Mouse (Mus musculus): ENCODE measurements around the gene Vmn1r55.
A peak's percentile ranks its signal among the peaks of the same experiment; 100 is the strongest.
"Not testable (repeated sequence)": the region's sequence is repeated elsewhere in the genome, so short reads cannot be mapped to it uniquely, and the experiment has no call there.

Gene Vmn1r55

DNA sequence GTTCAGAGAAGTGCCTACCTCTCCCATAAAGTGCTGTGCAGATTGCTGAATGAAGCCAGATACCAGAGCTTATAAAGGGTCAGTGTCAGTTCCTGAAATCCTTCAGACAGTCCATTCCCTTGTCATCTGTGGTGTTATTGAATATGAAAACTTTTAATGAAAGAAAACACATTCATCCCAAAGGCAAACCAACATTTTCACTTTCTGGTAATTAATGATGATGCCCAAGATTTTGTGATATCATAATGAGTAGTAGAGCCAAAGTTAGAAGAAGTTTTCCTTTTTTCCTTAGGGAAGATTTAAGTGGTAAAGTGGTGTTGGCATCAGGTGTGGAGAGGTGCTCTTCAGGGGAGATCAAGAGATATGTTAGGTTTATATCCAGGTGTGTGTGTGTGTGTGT, at the start of gene Vmn1r55:
TSS of gene Vmn1r55 (minus strand) at position 101 of the 400 bp plus-strand sequence.
- not testable (repeated sequence) for DNase-seq (ENCODE audit: low spot score in 2 of 2)

GRCm38 (mm10) chr7:5196647-5197046, 47.2 kb upstream of the Vmn1r55 start, which contains the start of gene Vmn1r56:
Gene Vmn1r56 (minus strand): TSS chr7:5196747.
- DNase-seq (ENCODE audit: low spot score in 2 of 2), result not testable (repeated sequence)

- peak; percentile 7 to 64 for DNase-seq (ENCODE audit: low spot score in 2 of 2)
Observed at GRCm38 (mm10) chr7:5125549-5126406, 23.7 kb downstream of the Vmn1r55 start, which contains the start of gene Rasl2-9. Gene Rasl2-9 (minus strand): TSS chr7:5125950.

DNA sequence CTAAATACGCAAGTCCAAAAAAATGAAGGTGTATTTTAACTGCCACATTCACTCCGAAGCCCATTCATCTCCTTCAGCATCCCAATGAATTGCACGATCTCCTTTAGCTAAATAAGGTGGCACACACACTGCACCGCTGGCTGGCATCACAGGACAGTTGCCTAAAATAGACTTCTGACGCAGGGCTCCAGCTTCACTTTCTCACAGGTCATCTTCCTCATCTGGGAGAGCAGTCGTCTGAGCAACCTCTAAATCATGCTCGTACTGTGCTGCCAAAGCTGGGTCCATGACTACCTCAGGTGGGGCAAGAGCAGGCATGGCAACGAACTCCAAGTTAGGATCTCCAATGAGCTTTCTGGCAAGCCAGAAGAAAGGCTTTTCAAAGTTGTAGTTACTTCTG, 24.4 kb downstream of the Vmn1r55 start:
- DNase-seq (ENCODE audit: low spot score in 2 of 2), result no peak

DNA sequence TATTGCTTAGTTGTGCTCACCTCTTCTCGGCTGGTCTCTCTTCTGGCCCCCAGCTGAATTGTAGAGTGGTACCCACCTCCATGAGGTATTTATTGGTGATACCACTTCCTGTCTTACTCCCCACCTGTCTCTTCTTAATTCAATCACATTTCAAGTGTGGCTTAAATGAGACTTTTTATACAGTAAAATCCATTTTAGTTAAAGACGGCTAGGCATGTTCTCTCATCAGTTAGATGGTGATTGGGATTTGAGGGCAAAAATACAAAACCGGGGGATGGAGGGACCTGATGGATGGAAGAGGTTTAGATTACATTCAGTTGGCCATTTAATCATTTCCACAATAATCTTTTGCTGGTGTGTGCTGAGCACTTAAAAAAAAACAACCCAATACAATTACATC, 32.6 kb downstream of the Vmn1r55 start, which contains the start of gene Rfpl4:
TSS of gene Rfpl4 (minus strand) at position 101 of the 400 bp plus-strand sequence.
- no peak for DNase-seq (ENCODE audit: low spot score in 2 of 2)

DNA sequence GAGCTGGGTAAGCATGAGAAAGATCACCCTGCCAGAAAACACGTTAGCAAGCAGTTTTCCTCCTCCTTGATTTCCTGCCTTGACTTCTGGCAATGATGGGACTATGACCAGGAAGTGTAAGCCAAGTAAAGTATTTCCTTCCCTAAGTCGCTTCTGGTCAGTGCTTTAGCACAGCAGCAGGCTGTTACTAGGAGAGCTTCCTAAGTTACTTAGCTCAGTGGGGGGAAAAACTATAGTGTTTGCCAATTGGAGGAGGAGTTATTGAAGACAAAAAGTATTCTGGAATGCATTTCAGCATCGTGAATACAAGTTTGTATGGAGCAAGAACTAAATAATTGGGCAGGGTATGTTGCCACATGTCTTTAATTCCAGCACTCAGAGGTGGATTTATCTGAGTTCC, 36.8 kb downstream of the Vmn1r55 start:
- no peak for DNase-seq (ENCODE audit: low spot score in 2 of 2)

DNA sequence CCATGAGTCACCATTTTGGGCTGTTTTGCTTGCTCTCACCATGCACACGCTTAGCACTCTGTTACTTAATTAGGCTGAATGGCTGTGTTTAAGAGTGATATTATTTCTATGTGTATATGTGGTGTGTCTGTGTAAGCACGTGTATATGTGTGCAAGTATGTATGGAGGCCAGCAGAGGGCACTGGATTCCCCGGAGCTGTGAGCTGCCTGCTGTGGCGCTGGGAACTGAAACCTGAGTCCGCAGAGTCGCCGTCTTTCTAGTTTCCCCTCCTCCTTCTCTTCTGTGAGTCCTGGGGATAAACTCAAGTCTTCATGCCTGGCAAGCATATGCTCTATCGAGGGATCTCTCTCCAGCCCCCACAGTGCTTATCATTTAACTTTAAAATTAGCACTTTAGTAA, 40.2 kb downstream of the Vmn1r55 start:
- no peak for DNase-seq (ENCODE audit: low spot score in 2 of 2)

DNA sequence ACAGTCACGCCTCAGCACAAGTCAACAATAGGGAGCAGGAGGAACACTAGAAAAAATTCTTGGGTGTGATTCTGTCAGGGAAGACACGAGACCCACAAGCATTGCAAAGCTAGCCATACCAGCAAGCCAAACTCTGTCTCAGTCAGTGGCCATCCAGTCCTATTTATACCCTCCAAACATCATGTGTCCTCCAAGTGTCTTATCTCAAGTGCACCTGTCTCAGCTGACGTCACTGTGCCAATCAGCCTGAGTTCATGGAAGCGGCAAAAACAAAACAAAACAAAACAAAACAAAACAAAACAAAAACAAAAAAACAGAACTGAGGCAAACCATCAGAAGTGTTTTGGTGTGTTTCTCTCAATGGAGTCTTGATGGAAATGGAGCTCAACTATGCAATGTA, 41.2 kb downstream of the Vmn1r55 start:
- no peak for DNase-seq (ENCODE audit: low spot score in 2 of 2)

GRCm38 (mm10) chr7:5102564-5102963, 46.9 kb downstream of the Vmn1r55 start:
- DNase-seq (ENCODE audit: low spot score in 2 of 2), result no peak

DNA sequence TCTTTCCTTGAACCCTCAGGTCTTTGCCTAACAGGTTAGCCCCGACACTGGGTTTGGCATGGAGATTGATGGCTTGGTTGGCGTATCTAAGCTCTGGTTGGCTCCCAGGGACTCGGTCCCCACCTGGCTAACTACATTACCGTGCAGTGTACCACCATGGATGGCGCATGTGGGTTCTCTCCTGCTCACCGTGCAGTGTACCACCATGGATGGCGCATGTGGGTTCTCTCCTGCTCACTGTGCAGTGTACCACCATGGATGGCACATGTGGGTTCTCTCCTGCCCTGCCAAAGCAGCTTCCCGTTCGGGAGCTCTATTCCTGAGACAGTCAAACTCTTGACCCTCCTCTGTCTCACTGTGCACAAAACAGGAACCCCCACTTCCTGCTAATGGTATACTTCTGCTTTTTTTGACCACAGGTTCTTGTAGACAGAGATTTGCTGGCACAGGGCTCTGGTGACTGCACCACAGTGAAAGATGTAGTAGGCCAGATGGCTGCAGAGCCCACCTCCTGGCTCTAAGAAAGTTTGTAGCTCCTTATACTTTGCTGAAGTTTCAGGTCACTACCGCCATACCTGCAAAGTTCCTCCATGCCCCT, 48.3 kb downstream of the Vmn1r55 start:
- no peak for DNase-seq (ENCODE audit: low spot score in 2 of 2)

GRCm38 (mm10) chr7:5099796-5100195, 49.7 kb downstream of the Vmn1r55 start:
- DNase-seq (ENCODE audit: low spot score in 2 of 2), result no peak

DNA sequence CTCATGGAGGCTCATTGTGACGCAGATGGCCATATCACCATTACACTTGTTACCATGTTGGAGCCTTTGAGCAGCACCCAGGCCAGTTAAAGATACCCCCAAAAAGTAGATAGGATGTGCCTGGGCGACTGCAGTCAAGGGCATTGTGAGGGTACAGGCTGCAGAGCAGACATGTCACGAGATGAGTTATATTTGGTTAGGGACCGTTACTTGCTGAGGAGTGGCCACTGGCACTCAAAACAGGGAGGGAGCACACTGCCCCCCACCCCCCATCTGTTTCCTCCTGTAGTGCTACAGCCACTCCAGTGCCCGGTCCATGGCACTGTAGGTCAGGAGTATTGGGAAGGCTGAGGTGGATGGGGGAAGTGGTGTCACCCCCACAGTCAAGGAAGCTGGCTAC, 50.7 kb downstream of the Vmn1r55 start:
- no peak for DNase-seq (ENCODE audit: low spot score in 2 of 2)

DNA sequence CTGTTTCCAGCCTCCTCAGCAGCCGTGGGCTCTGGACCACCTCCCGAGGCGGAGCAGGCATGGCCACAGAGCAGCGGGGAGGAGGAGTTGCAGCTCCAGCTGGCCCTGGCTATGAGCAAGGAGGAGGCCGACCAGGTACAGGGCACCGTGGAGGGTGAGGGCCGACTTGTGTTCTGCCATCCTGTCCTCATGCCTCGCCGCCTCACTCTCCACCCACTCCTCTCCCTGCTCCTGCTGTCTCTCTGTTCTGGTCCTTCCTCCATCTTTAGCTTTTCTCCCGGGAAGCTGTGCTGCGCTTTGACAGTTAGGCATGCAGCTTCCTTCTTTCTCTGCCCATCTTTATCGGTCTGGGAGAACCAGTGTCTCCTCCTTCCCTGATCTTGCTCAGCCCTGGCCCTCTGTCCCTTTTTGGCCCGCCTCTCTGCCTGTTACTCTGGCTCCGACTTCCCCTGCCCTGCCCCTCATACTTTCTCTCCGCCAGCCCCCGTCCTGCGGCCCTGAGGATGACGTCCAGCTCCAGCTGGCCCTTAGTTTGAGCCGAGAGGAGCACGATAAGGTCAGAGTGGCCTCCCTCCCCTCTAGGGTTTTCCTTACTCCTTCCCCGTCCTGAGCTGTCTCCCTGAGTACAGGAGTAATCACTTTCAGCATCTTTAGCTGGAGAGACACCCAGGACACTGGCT, 56.5 kb downstream of the Vmn1r55 start:
- no peak for DNase-seq (ENCODE audit: low spot score in 2 of 2)

GRCm38 (mm10) chr7:5092381-5092780, 57.1 kb downstream of the Vmn1r55 start:
- DNase-seq (ENCODE audit: low spot score in 2 of 2), result no peak

GRCm38 (mm10) chr7:5091008-5091728, 58.3 kb downstream of the Vmn1r55 start:
- no peak for DNase-seq (ENCODE audit: low spot score in 2 of 2)

GRCm38 (mm10) chr7:5089853-5090252, 59.6 kb downstream of the Vmn1r55 start:
- no peak for DNase-seq (ENCODE audit: low spot score in 2 of 2)

- DNase-seq (ENCODE audit: low spot score in 2 of 2), result no peak
Observed at GRCm38 (mm10) chr7:5087886-5088285, 61.6 kb downstream of the Vmn1r55 start.

DNA sequence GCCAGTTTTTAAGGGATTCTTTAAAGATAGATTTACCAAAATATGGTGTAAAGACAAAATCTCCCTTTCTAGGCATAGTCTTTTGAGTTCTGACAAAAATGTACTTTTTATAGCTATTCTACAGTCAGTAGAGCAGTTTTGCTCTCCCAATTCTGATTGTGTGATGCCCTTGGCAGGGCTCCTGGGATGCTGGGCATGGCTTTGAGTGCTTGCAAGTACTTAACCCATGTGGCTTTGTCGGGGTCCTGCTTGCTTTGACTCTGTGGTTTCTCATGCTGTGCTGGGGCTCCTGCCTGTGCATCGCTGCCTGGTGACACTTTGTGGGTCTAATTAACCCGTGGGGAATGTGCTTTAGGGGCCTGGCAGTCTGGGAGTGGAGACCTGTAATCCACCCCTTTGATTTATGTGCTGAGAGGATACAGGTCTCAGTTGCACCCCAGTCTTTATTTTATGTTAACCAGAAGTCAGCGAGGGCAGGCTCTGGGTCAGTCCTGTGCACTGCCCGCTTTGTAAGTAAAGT, 62.5 kb downstream of the Vmn1r55 start:
- DNase-seq (ENCODE audit: low spot score in 2 of 2), result no peak

DNA sequence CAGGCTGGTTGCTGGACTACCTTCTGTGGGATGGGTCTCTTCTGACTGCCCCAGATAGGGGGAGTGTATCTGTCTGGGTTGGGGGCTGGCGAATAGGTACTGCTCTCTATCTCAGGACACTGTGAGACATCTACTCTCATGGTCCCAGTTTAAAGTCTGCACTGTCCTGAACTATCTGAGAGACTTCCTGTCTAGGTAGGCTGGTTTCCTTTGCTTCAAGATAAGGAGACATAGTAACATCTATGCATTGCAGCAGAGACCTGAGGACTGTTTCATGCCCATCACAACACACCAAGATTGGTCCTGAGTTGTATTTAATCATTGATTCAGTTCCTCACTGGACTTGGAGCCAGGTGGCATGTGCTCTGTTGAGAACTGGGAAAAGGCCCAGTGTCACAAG, 64.0 kb downstream of the Vmn1r55 start:
- no peak for DNase-seq (ENCODE audit: low spot score in 2 of 2)

- DNase-seq (ENCODE audit: low spot score in 2 of 2), result no peak
Observed at GRCm38 (mm10) chr7:5083325-5084105, 66.0 kb downstream of the Vmn1r55 start.

DNA sequence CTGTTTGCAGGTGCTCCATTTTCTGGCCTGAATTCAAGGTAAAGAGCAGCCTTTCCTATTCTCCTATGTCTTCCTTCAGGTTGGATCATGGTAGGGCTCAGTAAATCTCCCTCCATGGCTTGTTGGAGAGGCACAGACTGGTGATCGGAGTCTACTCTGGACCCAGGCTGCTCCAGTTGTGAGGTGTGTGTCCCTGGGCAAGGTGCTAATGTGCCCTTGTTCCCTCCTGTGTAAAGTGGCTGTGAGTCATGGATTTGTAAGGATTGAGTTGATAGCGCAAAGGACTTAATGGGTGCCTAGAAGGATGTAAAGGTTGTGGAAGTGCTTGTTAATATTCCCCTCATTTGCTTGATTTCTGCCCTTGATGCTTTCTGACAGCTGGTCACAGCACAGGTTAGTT, 67.5 kb downstream of the Vmn1r55 start:
- no peak for DNase-seq (ENCODE audit: low spot score in 2 of 2)
